Mouse (Mus musculus) right cerebral cortex, postnatal 25 days (tissue): ENCODE data around the gene Pla1a.
A peak's percentile ranks its signal among the peaks of the same experiment; 100 is the strongest.

Experiments used
- DNase-seq: peaks from one replicate; pipeline ENCODE4 v3.0.0; 2022

The Pla1a gene

DNA sequence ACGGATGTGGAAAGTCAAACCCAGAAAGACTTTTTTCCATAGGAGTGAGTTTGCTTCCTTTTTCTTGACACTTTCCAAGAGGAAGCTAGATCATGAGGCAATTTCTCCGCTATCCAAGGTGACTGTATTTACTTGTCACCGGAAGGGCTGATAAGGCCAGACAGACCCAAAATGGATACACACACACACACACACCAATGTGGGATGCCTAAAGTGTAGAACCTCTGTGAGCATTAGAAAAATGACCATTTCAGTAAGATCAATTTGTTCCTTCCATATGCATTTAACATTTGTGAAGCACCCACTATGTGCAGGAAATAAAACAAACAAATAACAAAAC, 69.7 kb downstream of the Pla1a start:
- no peak for DNase-seq

DNA sequence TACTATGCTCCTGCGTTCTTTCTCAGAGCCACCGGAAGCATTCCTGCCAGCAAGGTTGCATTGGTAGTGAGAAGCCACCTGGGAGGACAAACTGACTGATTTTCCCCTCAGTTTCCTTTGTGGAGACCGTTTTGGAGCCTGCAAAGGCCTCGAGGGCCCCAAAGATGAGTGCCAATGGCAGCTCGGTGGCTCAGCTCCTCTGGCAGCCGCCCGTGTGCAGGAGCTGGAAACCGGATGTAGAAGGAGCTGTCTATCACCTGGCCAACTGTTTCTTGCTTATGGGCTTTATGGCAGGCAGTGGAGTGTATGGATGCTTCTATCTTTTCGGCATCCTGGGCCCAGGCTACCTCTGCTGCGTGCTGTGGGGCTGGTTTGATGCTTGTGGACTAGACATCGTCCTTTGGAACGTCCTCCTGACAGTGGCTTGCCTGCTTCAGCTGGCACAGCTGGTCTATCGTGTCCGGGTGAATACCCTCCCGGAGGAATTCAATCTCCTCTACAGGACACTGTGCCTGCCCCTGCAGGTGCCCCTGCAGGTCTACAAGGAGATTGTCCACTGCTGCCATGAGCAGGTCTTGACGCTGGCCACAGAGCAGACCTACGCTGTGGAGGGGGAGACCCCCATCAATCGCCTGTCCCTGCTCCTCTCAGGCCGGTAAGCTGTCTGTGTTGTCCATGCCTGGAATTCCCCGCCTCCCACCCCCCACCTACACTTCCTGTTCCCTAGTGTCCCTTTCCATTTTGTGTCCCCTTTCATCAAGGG, 70.3 kb downstream of the Pla1a start:
- no peak for DNase-seq

DNA sequence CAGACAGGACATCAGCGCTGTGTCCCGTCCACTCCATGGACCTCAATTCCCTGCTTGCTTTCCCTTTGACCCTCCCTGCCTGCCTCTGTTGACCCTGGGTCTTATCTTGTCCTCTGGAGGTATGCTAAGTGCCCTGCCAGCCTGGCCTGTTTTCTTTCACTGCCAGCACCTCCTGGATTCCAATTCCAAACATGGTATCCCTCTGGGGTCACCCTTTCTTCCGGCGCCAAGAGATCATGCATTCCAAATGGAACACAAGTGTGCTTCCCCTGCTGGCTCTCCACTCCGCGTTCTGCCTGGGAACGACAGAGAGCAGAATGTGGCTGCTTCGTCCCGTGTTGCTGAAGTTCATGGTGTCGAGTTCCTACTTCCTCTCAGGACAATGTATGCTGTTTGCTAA, 71.0 kb downstream of the Pla1a start, which contains the start of gene Popdc2:
Gene Popdc2 (plus strand): TSS at position 277 of the 400 bp plus-strand sequence.
- DNase-seq = no peak

DNA sequence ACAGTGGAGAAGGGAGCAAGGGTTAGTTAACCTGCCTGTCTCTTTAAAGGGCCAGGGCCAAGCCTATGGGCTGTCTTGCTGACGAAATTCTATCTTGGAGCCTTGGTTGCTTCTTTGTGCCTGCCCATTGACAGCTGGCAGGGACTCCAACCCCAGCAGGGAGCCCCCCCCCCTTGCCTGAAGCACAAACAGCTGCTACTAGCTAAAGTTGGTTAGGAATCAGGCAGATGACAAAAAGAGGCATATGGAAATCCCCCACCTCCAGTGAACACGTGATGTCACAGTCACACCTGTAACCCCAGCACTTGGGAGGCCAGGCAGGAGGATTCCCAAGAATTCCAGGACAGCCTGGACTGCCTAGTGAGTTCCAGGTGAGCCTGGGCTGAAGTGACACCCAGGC, 72.6 kb downstream of the Pla1a start:
- DNase-seq = no peak

DNA sequence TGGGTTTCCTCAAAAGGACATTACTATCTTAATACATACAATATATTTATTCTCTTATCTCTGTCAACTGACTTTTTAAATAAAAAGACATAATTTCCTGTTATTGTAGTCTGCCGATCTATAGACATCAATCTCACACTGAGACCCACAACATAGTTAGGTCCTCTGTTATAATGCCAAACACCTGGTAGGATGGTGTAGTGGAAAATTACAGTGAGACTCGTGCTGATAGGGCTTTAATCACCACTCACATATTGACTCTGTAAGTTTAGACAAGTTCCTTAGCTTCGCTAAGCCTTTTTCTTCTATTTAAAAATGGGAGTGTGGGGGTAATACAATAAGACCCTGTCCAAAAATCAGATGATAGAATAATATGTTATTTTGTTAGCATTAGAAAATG, 73.1 kb downstream of the Pla1a start:
- DNase-seq = no peak

DNA sequence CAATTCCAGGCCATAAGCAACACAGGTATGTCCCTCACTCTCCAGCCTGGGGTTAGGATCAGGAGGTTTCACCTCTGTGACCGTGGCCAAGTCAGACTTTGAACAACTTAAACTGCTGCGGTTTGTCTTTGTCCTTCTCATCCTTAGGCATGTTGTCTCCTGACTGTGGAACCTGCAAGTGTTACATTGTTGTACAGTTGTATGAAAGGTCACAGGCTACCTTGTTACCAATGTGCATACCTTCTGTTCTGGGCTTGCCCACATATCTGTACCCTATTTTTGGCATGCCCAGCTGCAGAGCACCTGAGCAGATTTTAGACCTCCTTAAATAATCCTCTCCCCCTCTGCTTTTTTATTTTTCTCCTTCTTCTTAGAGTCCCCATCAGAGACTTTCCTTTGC, 73.7 kb downstream of the Pla1a start:
- DNase-seq = no peak

DNA sequence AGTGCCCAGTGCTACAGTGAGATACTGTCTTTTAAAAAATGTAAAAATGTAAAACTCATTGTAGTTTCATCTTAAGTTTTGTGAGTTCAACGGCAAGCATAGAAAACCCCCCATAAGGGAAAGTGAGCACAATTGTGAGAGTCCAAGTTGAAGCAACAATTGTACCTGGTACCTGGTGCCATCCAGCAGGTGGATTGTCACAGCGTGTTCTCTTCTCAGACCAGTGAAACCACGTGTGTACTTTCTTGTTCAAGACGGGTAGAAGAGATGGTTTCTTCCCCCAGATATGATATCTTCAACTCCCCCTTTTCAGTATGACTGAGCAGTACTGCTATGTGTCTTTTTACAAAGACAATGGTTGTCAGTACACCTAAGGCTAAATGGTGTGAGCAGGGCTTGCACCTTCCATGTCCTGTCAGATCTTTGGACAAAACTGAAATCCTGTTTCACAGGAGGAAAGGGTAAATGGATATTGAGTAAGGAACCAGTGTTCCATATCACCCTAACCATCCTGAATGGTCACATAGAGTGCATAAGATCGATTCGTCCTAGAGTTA, 74.6 kb downstream of the Pla1a start:
- no peak for DNase-seq

DNA sequence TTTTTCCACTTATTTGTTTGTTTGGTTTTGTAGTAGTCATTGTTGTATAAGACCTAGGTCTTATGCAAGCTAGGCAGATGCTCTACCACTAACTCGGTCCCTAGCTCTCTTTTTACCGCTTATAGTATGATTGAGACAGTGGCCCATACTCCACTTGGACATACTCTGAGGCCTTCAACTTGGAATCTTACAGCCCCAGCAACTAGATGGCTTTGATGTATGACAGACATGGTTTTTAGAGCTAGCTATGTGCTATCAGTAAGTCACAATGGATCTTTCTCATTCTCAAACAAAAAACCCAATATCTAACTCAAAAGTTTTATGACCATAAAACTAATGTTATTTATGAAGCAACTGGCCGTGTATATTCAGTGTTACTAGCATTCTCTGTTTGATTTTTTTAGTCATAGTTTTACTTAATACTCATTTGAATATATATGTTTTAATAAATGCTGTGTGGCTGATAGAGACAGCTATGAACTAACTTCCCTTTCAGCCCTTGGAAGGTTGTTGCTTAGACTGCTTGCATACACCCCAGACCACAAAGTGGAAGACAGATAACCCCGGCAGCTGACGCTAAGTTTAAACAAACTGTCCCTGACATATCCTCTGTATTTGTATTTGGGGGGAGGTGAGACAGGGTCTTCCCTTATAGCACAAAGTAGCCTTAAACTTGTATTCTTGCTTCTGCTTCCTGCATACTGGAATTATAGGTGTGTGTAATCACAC, 78.6 kb downstream of the Pla1a start:
- DNase-seq = no peak

DNA sequence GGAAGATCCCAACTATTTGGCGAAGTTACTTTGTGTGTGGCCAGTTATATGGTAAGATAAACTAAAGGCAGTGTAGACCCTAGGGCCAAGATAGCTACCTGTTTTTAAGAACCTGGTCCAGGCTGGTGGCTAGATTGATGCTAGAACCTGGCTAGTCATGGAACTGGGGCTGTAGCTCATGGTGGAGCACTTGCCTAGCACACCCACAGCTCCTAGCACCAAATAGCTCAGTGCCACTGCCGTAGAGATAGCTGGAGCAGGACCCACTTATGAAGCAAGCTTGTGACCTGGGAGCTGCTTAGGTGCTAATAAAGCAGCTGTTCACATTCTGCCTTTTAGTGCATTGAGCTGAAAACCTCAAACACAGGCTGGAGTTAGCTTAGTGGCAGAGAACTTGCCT, 79.3 kb downstream of the Pla1a start:
- no peak for DNase-seq

DNA sequence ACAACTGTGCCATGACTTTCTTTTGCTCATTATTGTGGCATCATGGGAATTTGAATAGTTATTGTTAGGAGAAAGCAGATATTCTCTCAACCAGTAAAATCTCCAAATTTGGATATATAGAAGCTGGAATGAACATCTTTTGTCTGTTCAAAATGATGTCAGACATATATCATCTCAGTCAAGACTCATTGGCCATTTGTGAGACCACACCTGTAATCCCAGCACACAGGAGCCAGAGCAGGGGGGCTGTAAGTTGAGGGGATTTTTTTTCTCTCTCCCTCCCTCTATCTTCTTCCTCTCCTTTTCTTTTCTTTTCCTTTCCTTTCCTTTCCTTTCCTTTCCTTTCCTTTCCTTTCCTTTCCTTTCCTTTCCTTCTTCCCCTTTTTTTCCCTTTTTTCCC, 80.1 kb downstream of the Pla1a start:
- DNase-seq = no peak

DNA sequence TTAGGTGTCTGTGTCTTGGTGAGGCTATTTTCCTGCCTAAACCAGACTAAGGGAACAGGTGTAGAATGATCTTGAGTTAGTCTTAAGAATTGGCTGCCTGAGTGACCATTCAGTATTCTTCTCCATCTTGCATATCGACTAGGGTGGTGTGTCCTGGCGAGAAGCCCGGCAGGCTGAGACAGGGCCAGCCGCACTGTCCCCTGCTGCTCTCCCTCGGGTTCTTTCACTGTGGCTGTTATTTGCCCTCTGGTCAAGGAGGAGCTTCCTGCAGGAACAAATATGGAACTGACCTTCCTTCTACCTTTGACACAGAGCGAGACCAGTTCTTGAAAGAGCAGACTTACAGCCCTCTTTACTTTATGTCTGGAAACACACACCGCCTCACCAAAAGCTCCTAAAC, 80.9 kb downstream of the Pla1a start:
- DNase-seq = no peak

DNA sequence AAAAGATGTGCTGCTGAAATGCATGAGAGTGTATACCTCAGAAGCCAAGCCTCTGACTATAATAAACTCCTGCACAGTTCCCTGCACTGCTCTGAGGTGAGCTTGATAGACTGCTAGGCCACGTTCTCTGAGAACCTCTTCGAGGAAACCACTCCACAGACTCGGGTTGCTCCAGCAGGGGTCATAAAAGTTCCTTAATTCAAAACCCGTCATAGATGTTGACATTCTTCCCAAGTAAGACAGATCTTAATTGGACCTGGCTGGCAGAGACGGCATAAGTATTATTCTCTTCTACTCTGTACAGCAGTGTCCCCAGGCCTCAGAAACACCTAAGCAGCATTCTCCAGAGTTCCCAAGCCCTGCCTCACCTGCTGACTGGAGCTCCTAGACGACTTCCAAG, 82.0 kb downstream of the Pla1a start:
- no peak for DNase-seq

DNA sequence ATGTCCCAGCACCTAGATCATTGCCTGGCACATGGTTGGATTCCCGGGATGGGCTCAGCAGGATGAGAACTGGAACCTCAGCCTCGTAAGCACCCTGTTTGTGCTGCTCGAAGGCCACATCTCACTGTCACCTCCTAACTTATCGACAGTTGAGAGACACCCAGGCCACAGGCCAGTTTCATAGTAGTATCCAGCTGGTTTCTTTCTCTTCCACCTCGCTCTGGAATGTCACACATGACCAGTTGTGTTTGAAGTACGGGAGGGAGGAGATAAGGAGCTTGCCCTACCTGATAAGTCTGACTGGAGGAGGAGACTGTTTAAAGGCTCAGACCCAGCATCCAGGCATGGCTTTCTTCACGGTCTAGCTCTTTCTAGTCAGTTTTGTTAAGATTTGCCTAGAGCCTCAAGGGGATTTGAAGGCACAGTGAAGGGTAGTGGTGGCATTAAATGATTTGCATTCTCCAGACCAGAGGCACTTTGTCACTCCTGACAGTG, 82.5 kb downstream of the Pla1a start:
- DNase-seq = no peak

DNA sequence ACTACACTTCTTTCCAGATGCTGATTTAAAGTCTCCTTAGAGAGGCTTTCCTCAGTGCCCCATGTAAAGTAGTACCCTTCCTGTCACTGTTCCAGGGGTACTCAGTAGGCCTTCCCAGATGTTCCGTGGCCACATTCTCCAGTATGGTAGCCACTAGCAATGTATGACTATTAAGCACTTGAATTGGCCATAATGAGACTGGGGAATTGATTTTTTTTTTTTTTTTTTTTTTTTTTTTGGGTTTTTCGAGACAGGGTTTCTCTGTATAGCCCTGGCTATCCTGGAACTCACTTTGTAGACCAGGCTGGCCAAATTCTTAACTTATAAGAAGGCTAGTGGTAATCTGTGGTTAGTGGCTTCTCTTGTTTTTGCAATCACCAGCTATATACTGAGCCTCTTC, 83.1 kb downstream of the Pla1a start:
- no peak for DNase-seq

DNA sequence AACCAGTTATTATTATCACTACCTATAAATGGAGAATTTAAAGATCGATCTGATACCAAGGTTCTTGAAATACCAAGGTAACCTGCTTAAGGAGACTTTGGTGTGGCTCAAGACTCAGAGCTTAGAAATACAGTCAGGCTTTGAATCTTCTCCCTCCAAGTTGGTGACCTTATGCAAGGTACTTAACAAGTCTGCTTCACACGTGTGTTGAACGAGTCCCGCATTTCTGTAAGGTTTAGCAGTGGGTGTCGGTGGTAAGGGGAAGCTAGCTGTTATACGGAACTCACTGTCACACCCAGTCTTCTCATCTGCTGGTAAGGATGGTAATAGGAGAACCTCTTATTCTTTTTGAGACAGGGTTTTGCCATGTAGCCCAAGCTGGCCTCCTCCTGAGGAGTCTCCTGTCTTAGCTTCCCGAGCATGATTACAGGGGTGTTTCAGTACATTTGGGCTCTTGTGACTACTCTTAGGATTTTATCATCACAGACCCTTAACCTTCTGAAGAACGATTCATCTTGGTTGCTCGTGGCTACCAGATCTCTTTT, 84.7 kb downstream of the Pla1a start:
- no peak for DNase-seq

DNA sequence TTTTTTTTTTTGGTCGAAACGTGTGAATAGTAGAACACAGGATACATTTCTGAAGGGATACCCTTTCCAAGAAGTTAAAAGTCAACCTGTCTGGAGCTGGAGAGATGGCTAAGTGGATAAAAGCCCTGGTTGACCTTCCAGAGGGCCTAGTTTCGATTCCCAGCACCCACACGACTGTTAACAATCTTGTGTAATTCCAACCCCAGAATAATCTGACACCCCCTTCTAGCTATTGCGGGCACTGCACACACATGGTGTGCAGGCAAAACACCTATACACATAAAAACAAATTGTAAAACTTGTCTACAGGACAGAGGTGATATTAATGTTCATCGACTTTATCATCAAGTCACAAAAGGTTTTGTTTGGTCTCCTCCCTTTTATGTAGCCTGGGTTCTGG, 85.4 kb downstream of the Pla1a start:
- no peak for DNase-seq

DNA sequence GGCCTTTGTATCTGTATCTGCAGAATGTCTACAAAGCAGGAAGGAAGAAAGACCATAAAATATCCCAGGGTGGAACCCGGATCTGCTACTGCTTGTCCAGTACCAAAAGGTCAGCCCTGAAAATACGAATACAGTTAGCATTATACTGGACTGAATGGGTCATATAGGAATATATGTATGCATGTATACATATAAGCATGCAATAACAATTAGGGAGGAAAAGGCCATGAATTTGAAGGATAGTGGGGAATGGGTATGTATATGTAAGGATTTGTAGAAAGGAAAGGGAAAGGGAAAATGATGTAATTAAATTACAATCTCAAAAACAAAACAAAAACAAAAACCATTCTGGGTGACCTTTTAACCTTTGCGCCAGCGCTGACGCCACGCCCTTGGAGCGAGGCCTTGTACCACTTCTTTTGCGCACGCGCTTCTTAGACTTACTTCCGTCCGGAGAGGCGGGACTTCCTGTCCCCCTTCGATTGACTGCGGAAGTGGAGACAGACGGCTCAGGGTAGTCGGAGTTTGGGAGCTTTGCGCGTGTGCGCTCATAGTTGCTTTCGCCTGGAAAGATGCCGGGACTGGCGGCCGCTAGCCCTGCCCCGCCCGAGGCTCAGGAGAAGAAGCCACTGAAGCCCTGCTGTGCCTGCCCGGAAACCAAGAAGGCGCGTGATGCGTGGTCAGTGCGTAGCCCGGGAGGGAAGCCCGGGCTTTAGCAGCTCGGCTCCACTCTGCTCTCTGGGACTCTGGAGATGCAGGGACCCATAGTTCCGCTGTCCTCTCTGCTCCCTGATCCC, 86.2 kb downstream of the Pla1a start, which contains the start of the genes Cox17 and Gm21987:
Gene Cox17 (plus strand): TSS at position 463 of the 797 bp plus-strand sequence.
Gene Gm21987 (plus strand): TSS at position 512 of the 797 bp plus-strand sequence.
- DNase-seq = peak; percentile 92
